22 mouse cellular contexts compared by ENCODE assay signal in genomic region chr11:84730218-84730617, GRCm38 (mm10).
DNase-seq lines count a peak whose midpoint lies in the region; ATAC-seq lines count a peak whose summit lies in the region.
"Had no signal": no experiment of that assay in that cellular context is flagged by ENCODE, and none has a peak within 500 bp of the region (broad histone marks: within the 10 kb centered on the region; RNA-seq: fewer than 3 reads in every experiment).

No protein-coding gene starts in this region.

- peaks cover 5% of the 10 kb centered on the region; the same call in 1 of the 2 replicates for H3K4me1 ChIP-seq in neural tube, embryonic 11.5 days (ENCODE audit: control insufficient read depth, insufficient read depth, low read length)
- H3K4me1 ChIP-seq: embryonic facial prominence, embryonic 12.5 days; embryonic facial prominence, embryonic 15.5 days; intestine, embryonic 15.5 days had no signal

- no peak overlapping the region for H3K4me2 ChIP-seq in neural tube, embryonic 11.5 days (ENCODE audit: low read depth)
- H3K4me2 ChIP-seq: embryonic facial prominence, embryonic 12.5 days; embryonic facial prominence, embryonic 15.5 days; heart, embryonic 11.5 days; hindbrain, embryonic 15.5 days; intestine, embryonic 15.5 days had no signal

- DNase-seq in embryo, embryonic 10 days (ENCODE audit: low spot score): peak; percentile 60
- no peak for DNase-seq in embryo, embryonic 9.5 days (ENCODE audit: extremely low spot score)
- peak; percentile 44 for DNase-seq in neural tube, embryonic 11.5 days (ENCODE audit: low spot score)
- DNase-seq in neural tube, embryonic 10.5 days (ENCODE audit: extremely low spot score, low spot score): no peak
- DNase-seq in embryo, embryonic 11 days: peak; percentile 54
- DNase-seq in urinary bladder, postnatal 25 days (ENCODE audit: low spot score): no peak
- DNase-seq: adrenal gland, postnatal 10 days; adrenal gland, postnatal 36 days; cerebellum, adult 18-20 months; cerebellum, adult 9-10 months; cerebellum, postnatal 14 days; forebrain, postnatal 0 days; gastrocnemius, adult 2 months; gastrocnemius, postnatal 14 days; heart, adult 11 months had no signal

- H3K9me3 ChIP-seq in neural tube, embryonic 11.5 days (ENCODE audit: control insufficient read depth, low read length): no peaks in the 10 kb centered on the region
- H3K9me3 ChIP-seq: embryonic facial prominence, embryonic 12.5 days; embryonic facial prominence, embryonic 15.5 days; hindbrain, embryonic 15.5 days; intestine, embryonic 15.5 days had no signal

- H3K4me3 ChIP-seq in neural tube, embryonic 11.5 days (ENCODE audit: low read depth, low read length): no peak overlapping the region
- H3K4me3 ChIP-seq: embryonic facial prominence, embryonic 12.5 days; embryonic facial prominence, embryonic 15.5 days; gastrocnemius, adult 2 months; hindbrain, embryonic 15.5 days; intestine, embryonic 15.5 days had no signal

- no peak for ATAC-seq in neural tube, embryonic 11.5 days (ENCODE audit: insufficient read depth, low FRiP score, low TSS enrichment)
- ATAC-seq: forebrain, embryonic 14.5 days; forebrain, postnatal 0 days; intestine, embryonic 15.5 days; Patski had no signal

- WGBS in neural tube, embryonic 11.5 days: 28% methylated on average over 8 of the region's 8 CpGs

- H3K9ac ChIP-seq in neural tube, embryonic 11.5 days (ENCODE audit: low read length): no peak overlapping the region
- H3K9ac ChIP-seq: embryonic facial prominence, embryonic 12.5 days; embryonic facial prominence, embryonic 15.5 days; forebrain, postnatal 0 days; hindbrain, embryonic 15.5 days; intestine, embryonic 15.5 days had no signal

- no peaks in the 10 kb centered on the region for H3K36me3 ChIP-seq in neural tube, embryonic 11.5 days (ENCODE audit: control insufficient read depth, insufficient read depth, low read length)
- H3K36me3 ChIP-seq: embryonic facial prominence, embryonic 12.5 days; embryonic facial prominence, embryonic 15.5 days; hindbrain, embryonic 15.5 days; intestine, embryonic 15.5 days had no signal

- no peaks in the 10 kb centered on the region for H3K27me3 ChIP-seq in neural tube, embryonic 11.5 days (ENCODE audit: control insufficient read depth, insufficient read depth, low read length)
- H3K27me3 ChIP-seq: embryonic facial prominence, embryonic 12.5 days; intestine, embryonic 15.5 days had no signal

- 0 out of 2 replicates have a peak overlapping the region, but pooled peaks have one; percentile 14 for H3K27ac ChIP-seq in neural tube, embryonic 11.5 days (ENCODE audit: low read depth, low read length)
- H3K27ac ChIP-seq: embryonic facial prominence, embryonic 12.5 days; embryonic facial prominence, embryonic 15.5 days; gastrocnemius, adult 2 months; hindbrain, embryonic 15.5 days; intestine, embryonic 15.5 days had no signal

Comparison
In these comparisons a context has a peak if more than half of its experiments do, and no peak if none do; other contexts are left out.
1. DNase-seq: peak in embryo, embryonic 10 days (single experiment), neural tube, embryonic 11.5 days (single experiment) and embryo, embryonic 11 days (single experiment); none in embryo, embryonic 9.5 days (single experiment), neural tube, embryonic 10.5 days (single experiment) and urinary bladder, postnatal 25 days (single experiment).